Mouse (Mus musculus) C2C12 (cell line): Measurements from ENCODE around the gene Gvin1.
"Not testable (repeated sequence)": the region's sequence is repeated elsewhere in the genome, so short reads cannot be mapped to it uniquely, and the experiment has no call there.

Experiments
- CTCF ChIP-seq: IDR thresholded peaks from one replicate; pipeline ENCODE4 v1.5.1; 2011; ENCODE audit not compliant: control insufficient read depth, insufficient read depth, insufficient read length
- MYOG ChIP-seq: IDR thresholded peaks from one replicate; pipeline ENCODE4 v1.6.1; 2011; ENCODE audit not compliant: control insufficient read depth, insufficient read length; ENCODE audit errors: extremely low read depth
- USF1 ChIP-seq: IDR thresholded peaks from one replicate; pipeline ENCODE4 v1.6.1; 2011; ENCODE audit warnings: low read depth, mild to moderate bottlenecking, control low read depth, moderate library complexity

DNA sequence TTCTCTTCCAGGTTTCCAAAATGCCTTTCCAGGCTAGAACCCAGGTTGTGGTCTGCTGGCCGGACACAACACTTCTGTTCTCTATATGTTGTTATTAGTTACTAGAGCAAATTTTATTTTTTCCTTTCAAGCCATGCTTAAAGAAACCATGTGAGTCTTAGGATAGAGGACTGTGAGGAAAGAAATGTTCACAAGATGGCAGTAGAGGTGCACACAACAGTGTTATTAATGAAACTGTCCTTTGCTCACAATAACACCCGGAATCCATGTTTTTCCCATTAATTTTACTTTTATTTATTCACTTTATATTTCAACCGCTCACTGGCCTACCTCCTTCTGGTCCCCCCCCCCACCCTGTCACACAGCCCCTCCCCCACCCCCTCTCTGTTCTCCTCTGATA, 8.5 kb downstream of the Gvin1 start:
- not testable (repeated sequence) for TF ChIP-seq CTCF, MYOG, USF1
